Comparison of ENCODE assay signal across 8 mouse cellular contexts in genomic region chr14:115040578-115041206, GRCm38 (mm10). TPM values are rescaled to one million over a fixed set of nuclear protein-coding genes. Genes with fewer than 3 reads are reported as not detected.
DNase-seq lines count a peak whose midpoint lies in the region; ATAC-seq and TF ChIP-seq lines count a peak whose summit lies in the region.

No protein-coding gene starts in this region.

- peak overlapping the region; percentile 57 for H3K4me3 ChIP-seq in cerebellum, adult 2 months (replicated peaks; ENCODE audit: insufficient read depth, low read depth, low read length)
- peak overlapping the region; percentile 94 for H3K4me3 ChIP-seq in forebrain, postnatal 0 days (ENCODE audit: low read depth, low read length)
- peak overlapping the region; percentile 91 for H3K4me3 ChIP-seq in hindbrain, embryonic 10.5 days

- H3K9me3 ChIP-seq in forebrain, postnatal 0 days (ENCODE audit: low read length), result no peaks in the 10 kb centered on the region
- no peaks in the 10 kb centered on the region for H3K9me3 ChIP-seq in hindbrain, embryonic 10.5 days

- H3K36me3 ChIP-seq in forebrain, postnatal 0 days (ENCODE audit: insufficient read depth), result peaks cover 14% of the 10 kb centered on the region
- peaks cover 31% of the 10 kb centered on the region for H3K36me3 ChIP-seq in hindbrain, embryonic 10.5 days

- under 1% methylated on average over 94 of the region's 94 CpGs for WGBS in cerebellum, adult 2 months
- WGBS in forebrain, postnatal 0 days, result under 1% methylated on average over 87 of the region's 94 CpGs
- WGBS in hindbrain, embryonic 10.5 days, result under 1% methylated on average over 93 of the region's 94 CpGs

- peak; percentile 87 for DNase-seq in MN1 (ENCODE audit: low spot score)
- DNase-seq in cerebellum, adult 2 months, result peak; percentile 46 to 49
- DNase-seq in forebrain, postnatal 0 days, result peak; percentile 84
- peak; percentile 92 for DNase-seq in hindbrain, embryonic 10.5 days (ENCODE audit: low spot score)
- DNase-seq in layer of hippocampus, postnatal 14 days (ENCODE audit: low spot score in 2 of 2), result peak; percentile 48 to 71
- DNase-seq in lung, postnatal 36 days, result peak; percentile 93
- DNase-seq in retina, postnatal 1 day, result peak; percentile 95
- peak; percentile 90 for DNase-seq in thymus, postnatal 4 days

- peak; percentile 79 for ATAC-seq in forebrain, postnatal 0 days

- no peaks in the 10 kb centered on the region for H3K4me1 ChIP-seq in cerebellum, adult 2 months (ENCODE audit: control insufficient read depth, insufficient read depth, low read length)
- H3K4me1 ChIP-seq in forebrain, postnatal 0 days (ENCODE audit: insufficient read depth), result peaks cover 4% of the 10 kb centered on the region; the same call in 1 of the 2 replicates
- H3K4me1 ChIP-seq in hindbrain, embryonic 10.5 days (replicated peaks), result peaks cover 22% of the 10 kb centered on the region

- peak overlapping the region; percentile 96 for H3K4me2 ChIP-seq in forebrain, postnatal 0 days (ENCODE audit: low read depth)

- H3K27ac ChIP-seq in cerebellum, adult 2 months (ENCODE audit: insufficient read depth, low read length), result no peak overlapping the region
- H3K27ac ChIP-seq in forebrain, postnatal 0 days (ENCODE audit: low read depth, low read length), result peak overlapping the region; percentile 89
- peak overlapping the region; percentile 100 for H3K27ac ChIP-seq in hindbrain, embryonic 10.5 days

- no peak for TF ChIP-seq POLR2A in cerebellum, adult 2 months (IDR thresholded peaks at IDR 0.05; ENCODE audit: borderline replicate concordance, insufficient read depth, low read length)

- no peak for TF ChIP-seq CTCF in cerebellum, adult 2 months (IDR thresholded peaks at IDR 0.05; ENCODE audit: borderline replicate concordance, insufficient read depth, low read depth, low read length)
- TF ChIP-seq CTCF in forebrain, postnatal 0 days (IDR thresholded peaks at IDR 0.05; ENCODE audit: low read depth), result no peak

- peak overlapping the region; percentile 86 for H3K9ac ChIP-seq in forebrain, postnatal 0 days

- H3K27me3 ChIP-seq in cerebellum, adult 2 months (ENCODE audit: control insufficient read depth, insufficient read depth, low read length), result peaks cover 1% of the 10 kb centered on the region; the same call in 1 of the 2 replicates
- no peaks in the 10 kb centered on the region for H3K27me3 ChIP-seq in forebrain, postnatal 0 days (ENCODE audit: insufficient read depth, low read length)
- H3K27me3 ChIP-seq in hindbrain, embryonic 10.5 days (ENCODE audit: insufficient read depth, poor library complexity, severe bottlenecking), result peaks cover 9% of the 10 kb centered on the region

RNA-seq across cellular contexts. Expression of gene Gpc5, which starts 51.3 kb away (rescaled TPM):
- polyA plus RNA-seq in cerebellum, adult 2 months (2012; rRNA removed), result 17.0 and 23.0 TPM in 2 replicates
- total RNA-seq in forebrain, postnatal 0 days (2014; rRNA removed), result 8.7 and 10.4 TPM in 2 replicates
- polyA plus RNA-seq in forebrain, postnatal 0 days (2015; fragmentation: Nextera tagmentation; extraction: Ambion mirVana), result 8.0 and 8.2 TPM in 2 replicates
- polyA plus RNA-seq in hindbrain, embryonic 10.5 days (2016; fragmentation: Nextera tagmentation; extraction: Ambion mirVana), result 0.22 and 0.65 TPM in 2 replicates
- total RNA-seq in layer of hippocampus, postnatal 14 days (2021), result 10 to 100 TPM; 43.1 to 46.3 TPM
